Mouse (Mus musculus) adrenal gland, adult 18-20 months (tissue): ENCODE measurements at regions not wholly inside any gene's neighbourhood (a gene's known extent, or its start where the extent isn't known, plus 50 kb on each side); places are given as distances from the start of the nearest gene placed in this dataset.

Experiments used
- DNase-seq, 2 experiments: peaks; one replicate each; pipeline ENCODE4 v3.0.0; 2021 to 2022; ENCODE audit warnings: low spot score in 2 of 2

GRCm38 (mm10) chr3:143949026-143949637 lies 255.9 kb downstream of the Lmo4 start:
- DNase-seq, result peak in 1 of 2 experiments; percentile 7

DNA sequence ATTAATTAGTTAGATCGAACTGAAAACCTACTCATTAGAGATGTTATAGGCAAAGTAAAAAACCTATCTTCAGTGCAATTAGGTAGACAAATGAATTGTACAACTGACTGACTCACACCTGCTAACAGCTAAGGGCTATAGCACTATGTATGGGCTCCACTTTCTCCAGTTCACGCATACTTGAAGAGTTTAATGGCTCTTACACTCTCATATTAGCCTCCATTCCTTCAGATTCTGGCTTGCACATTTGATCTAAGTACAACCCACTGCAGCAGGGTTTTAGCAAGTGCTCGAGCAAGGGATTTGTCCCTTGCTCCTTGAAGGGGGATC lies 257.1 kb downstream of the Lmo4 start:
- DNase-seq, result no peak

GRCm38 (mm10) chr3:143947079-143947937 lies 257.7 kb downstream of the Lmo4 start:
- no peak for DNase-seq

DNA sequence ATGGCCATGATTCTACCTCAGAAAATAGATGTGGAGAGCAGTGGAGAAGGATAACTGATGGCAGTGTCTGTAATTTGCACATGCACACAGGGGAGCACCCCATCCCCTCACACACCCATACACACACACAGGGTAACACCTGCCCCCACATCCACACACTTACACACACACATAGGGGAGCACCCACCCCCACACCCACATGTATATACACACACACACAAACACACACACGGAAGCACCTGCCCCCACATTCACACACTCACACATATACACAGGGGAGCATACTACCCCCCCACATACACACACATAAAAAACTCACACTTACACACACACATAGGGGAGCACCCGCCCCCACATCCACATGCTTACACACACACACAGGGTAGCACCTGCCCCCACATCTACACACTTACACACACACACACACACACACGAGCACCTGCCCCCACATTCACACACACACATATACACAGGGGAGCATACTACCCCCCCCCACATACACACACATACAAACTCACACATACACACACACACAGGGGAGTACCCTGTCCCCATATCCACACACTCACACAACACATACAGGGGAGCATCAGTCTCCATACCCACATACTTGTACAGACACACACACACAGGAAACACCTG lies 265.8 kb downstream of the Lmo4 start:
- no peak for DNase-seq

DNA sequence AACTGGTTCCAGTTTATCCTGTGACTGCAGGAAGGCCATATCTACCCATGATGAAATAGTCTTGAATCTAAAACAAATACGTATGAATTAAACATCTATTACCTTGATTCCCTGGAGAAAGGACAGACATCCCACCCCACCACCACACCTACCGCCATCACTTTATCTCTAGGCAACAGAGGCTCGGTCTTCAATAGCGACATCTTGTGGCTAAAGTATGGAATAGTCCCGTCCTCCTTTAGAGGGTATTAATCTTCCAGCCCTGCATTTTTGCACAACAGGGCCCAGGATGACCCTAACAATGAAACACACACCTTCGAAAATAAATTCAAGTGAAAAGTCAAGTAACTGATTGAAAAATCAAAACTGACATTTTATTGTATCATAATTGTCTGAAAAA lies 279.7 kb downstream of the Lmo4 start:
- no peak for DNase-seq

- DNase-seq, result no peak
Measured at GRCm38 (mm10) chr3:143919744-143920143, 285.3 kb downstream of the Lmo4 start.

DNA sequence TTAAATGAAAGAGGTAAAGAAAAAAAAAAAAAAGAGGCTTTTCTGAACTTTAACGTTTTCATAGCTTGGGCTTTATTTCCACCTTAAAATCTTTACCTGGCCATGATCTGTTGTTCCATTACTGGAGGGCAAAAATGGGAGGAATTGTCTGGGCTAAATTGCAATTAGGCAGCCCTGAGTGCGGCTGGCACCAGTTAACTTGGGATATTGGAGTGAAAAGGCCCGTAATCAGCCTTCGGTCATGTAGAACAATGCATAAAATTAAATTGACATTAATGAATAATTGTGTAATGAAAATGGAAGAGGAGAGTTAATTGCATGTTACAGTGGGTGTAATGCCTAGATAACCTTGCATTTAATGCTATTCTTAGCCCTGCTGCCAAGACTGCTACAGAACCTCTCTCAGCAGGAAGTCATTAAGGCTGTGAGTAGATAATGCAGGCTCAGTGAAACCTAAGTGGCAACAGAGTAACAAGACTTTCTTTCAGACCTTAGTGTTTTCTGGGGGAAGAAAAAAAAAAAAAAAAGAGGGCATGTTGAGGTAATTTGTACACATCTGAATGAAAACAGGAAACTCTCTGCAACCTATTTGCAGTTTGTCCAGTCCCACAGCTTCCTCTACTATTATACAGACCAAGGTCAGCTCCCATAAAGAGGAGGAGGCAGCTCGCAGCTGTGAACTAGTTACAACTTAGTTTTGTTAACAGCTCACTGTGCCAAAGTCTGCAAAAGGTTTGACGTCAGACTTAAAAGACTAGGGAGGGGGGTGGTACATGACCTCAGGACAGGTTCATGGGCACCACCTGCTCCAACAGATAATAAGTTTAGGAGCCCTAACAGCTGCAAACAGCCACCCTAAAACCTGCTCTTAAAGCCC lies 290.4 kb downstream of the Lmo4 start:
- no peak for DNase-seq

GRCm38 (mm10) chr3:143913044-143913574 lies 291.9 kb downstream of the Lmo4 start:
- DNase-seq, result no peak

DNA sequence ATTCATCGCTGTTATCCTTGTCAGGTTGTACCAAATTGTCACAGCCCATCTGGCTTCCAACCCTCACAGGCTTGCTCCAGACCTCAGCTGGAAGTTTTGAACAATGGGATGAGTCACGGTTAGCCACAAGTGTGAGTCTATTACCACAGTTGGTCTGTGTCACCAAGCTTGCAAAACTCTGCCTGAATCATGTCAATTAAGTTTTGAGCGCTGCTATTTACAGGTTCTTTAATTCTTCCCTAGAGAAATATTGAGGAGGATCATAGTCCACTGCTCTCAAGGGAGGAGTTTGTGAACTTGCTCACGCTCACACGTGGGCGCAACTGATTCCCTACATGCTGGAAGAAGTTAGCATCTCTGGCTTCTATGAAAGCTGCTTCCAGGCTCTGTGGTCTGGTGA lies 292.6 kb downstream of the Lmo4 start:
- no peak for DNase-seq

DNA sequence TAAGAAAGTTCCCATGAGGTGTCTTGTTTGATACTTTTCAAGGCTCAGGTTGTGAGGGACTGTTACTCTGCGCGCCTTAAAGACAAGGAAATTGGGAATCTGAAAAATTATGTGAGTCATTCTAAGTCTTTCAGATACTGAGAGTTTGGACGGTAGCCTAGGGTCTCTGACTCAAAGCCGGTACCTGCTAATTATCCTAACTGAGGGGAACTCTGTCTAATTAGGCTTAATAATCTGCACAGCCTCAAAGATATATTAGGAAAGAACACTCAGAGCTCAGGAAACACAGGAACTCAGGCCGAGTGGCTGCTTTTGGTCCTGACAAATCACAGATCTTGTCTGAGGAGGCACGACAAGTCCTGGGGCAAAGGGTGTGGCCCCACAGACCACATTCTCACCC lies 295.7 kb downstream of the Lmo4 start:
- DNase-seq, result no peak

DNA sequence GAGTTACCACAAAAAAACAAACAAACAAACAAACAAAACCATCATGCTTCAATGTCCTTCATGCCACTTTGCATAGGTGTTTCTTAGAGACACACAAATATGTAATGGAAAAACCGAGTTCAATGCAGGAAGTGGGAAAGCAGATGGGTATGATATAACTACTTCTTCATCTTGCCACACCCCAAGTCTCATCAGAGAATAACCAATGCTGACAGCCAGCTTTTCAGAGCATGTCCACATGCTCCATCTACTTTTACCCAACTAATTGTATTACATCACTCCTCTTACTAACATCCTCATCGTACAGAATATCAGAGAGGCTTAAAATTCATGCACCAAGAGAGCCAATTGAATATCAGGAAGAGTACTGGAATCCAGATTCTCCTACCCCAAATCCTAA lies 301.6 kb downstream of the Lmo4 start:
- no peak for DNase-seq

DNA sequence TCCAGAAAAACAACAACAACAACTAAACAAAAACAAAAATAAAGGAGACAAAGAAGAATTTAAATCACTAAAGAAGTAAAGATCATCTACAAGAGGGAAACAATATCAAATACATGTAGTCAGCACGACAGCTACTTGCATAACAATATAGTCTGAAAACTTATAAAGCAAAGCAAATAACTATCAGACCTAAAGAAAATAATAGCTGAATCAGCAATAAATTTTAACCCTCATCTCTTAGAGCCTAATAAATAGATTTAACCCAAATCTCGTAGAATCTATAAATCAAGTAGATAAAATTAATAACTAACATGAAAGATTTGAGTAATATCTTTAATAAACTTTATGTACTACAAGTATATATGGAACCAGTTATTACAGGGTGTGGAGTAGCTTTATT lies 324.2 kb downstream of the Lmo4 start:
- no peak for DNase-seq

GRCm38 (mm10) chr3:143873876-143874275 lies 331.1 kb downstream of the Lmo4 start:
- DNase-seq, result no peak

DNA sequence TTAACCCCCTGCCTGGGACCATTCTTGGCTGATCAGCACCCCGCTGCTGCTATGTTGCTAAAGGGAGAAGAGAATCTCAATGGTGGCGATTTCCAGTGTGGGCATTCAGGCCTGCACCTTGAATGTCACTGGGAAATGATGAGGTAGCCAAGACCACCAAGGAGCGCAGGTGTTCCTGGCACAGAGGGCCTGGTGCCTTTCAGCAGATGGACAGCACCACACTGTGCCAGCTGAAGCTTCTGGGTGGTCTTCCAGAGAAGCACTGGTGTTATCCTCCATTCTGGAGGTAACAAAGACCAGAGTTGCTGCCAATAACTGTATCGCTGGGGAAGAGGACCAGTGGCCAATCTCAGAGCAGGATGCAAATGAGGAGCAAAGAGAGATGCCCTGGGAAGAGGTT lies 338.5 kb downstream of the Lmo4 start:
- DNase-seq, result no peak

- no peak for DNase-seq
Measured at GRCm38 (mm10) chr3:143865626-143866025, 339.4 kb downstream of the Lmo4 start.

DNA sequence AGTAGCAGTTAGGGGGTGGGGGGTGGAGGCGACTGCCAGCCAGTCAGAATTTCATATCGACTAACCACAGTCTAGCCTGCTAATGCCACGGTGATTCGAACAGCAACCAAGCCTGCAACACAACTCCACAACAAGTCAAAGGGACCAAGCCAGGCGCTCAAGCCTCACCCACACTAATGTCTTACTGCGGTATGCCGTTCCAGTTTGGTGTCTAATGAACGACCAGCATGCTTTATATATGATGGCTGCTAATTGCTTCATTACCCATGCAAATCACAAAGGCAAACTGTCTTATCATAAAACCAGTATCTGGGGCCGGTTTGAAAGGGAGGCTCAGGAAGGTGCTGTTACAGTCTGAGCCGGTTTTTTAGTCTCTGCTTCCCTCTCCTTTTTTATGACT lies 340.5 kb downstream of the Lmo4 start:
- DNase-seq, result no peak

- DNase-seq, result no peak
Measured at GRCm38 (mm10) chr3:143862531-143862930, 342.5 kb downstream of the Lmo4 start.

- DNase-seq, result no peak
Measured at GRCm38 (mm10) chr3:143861866-143862265, 343.2 kb downstream of the Lmo4 start.

DNA sequence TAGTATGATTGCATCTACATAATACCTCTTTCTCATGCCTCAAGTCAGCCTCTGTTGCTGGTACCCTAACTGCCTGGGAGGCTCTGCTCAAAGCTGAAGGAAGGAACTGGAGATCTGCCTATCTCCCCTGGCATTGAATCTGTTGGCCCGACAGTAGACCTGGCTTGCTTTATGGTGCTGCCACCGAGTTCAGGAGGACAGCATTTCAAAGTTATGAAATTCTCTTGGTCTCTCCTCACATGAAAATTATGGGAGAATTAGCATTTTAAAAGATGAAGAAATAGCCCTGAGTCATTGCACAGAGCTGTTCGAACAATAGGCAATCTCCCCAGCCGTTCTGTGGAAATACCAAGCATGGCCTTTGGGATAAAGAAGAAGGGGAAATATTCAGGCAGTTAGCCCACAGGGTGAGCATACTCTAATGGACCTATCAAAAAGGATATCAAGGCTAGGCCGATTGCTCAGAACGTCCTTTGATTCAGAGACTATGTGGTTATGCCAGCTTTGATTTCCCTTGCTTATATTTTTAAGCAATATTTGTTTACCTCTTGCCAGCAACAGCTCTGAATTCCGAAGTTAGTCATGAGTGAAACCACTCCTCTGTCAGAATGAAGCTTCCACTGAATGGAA lies 369.3 kb downstream of the Lmo4 start:
- no peak for DNase-seq

- DNase-seq, result no peak
Measured at GRCm38 (mm10) chr3:143834725-143835124, 370.3 kb downstream of the Lmo4 start.

DNA sequence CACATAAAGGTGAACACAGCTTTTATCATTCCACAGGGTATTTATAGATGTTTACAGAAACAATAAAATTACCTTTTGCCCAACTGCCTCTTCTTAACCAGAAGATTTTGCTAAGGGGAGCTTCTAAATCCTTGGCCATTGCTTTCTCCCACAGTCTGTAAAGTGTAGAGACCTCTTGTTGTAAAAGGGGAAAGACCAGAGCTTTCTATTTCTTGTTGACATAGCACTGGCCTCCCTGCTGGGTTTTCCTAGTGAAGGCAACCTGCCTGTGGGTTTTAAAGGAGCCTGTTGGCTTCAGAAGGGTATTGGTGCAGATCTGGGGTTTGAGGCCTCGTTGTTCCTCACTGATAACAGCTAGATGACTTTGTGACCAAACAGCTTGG lies 381.6 kb downstream of the Lmo4 start:
- no peak for DNase-seq
